Mouse (Mus musculus): ENCODE measurements at regions not wholly inside any gene's neighbourhood (a gene's known extent, or its start where the extent isn't known, plus 50 kb on each side); places are given as distances from the start of the nearest gene placed in this dataset.
A peak's percentile ranks its signal among the peaks of the same experiment; 100 is the strongest.

DNA sequence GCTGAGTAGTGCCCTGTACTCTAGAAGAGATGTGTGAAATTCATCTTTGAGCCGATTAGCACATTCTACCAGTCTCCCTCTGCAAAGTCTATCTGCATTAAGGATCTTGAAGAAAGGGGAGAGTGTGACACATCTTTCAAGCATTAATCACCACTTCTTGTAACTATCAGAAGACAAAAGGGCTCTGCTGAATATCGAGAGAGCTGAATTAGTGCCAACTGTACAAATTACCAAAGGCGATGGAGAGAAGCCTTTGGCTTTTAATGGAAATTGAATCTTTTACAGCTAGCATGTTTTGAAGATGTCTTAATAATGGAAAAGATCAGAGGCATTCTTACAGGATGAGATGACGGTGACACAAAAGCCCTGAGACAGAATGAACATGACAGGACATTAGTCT, 97.2 kb upstream of the Pam start:
- DNase-seq (ENCODE audit: low spot score): no peak

DNA sequence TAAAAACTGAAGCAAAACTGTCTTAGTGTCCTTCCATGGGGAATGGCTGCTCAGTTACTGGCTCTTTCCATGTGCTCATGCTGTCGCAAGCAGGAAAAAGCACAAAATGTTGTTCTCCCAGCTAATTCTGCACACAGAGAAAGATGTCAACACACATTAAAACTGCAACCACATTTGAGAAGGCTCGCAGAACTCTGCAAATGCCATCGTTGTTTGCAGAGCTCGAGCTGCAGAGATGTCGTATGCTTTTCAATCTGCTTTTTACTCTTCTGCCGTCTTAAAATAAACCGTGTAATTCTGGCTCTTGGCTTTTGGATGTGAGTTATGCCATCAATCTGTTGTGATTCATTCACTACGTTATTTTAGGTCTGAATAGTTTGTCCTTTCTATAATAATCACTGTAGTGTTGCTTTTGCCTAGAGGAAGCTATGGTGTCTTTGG, 96.6 kb upstream of the Pam start:
- DNase-seq (ENCODE audit: low spot score): no peak

GRCm38 (mm10) chr1:98191331-98191730, 95.9 kb upstream of the Pam start:
- no peak for DNase-seq (ENCODE audit: low spot score)

- no peak for DNase-seq (ENCODE audit: low spot score)
Measured at GRCm38 (mm10) chr1:98190741-98191140, 95.3 kb upstream of the Pam start.

GRCm38 (mm10) chr1:98189991-98190471, 94.6 kb upstream of the Pam start:
- DNase-seq (ENCODE audit: low spot score): peak; percentile 85

DNA sequence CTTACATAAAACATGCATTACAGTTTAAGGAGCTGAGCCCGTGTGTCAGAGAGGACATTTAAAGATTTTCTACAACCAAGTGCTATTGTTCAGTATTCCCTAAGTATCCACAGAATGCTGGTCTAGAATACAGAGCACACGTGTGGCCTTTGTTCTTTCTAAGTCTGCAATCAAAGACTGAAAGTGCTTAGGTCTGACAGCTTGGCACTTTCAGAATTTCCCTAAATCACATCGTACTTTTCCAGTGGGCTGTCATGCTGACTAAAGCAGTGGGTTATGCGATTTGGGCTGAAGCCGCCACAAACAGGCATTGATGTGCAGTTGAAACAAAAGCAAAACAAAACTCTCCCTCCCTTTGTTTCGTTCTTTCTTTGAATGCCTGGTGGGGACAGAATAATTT, 84.9 kb upstream of the Pam start:
- DNase-seq (ENCODE audit: low spot score): no peak

- DNase-seq (ENCODE audit: low spot score): peak; percentile 73
Measured at GRCm38 (mm10) chr1:98179030-98179429, 83.6 kb upstream of the Pam start.

- no peak for DNase-seq (ENCODE audit: low spot score)
Measured at GRCm38 (mm10) chr1:98174811-98175132, 79.3 kb upstream of the Pam start.

DNA sequence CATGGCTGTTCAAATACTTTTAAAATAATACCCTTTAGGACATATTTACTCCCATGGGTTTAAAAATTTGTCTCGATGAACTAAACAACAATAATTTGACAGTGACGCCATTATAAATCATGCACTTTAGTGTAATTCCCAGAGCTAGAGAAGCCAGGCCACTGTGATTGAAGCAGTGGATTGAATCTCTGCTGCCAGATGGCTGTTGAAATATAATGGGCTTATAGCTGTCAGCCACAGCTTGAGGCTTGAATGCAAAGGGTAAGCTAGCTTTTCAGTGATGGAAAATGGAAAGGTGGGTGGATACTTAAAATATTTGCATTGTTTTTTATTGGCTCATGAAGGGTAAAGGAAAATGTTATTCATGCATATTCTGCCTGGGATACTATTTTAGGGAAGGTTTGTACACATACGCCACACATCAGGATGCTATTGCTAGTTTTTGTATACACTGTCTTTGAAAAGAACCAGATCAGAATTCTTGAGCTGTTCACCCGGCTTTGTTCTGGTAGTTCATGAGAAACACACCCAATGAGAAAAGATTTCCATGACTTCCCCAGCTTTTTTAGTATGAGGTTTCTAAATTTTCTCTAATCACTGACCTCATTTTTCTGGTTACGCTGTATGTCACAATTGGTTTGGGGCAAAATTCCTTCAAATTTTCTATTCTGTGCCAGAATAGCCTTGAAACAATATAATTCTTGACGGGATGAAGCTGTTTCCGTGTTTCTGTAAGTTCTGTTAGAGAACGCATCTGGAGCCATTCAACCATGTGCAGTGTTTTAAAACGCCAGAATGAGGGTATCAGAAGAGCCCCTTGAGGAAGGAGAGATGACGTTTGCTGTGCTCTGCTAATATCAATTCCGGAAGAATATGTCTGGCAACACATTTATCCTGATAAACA, 78.7 kb upstream of the Pam start:
- no peak for DNase-seq (ENCODE audit: low spot score)

DNA sequence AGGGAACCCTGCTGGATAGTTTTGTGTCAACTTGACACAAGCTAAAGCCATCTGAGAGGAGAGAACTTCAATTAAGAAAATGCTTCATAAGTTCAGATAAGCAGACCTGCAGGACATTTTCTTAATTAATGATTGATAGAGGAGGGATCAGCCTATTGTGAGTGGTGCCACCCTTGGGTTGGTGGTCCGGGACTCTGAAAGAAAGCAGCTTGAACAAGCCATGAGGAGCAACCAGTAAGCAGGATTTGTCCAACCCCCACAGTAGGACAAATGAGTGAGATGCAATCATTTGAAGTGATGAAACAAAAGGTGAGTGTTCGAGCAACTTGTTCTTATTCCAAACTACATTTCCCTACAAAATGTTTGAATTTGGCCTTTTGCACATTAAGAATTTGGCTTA, 78.0 kb upstream of the Pam start:
- no peak for DNase-seq (ENCODE audit: low spot score)

- no peak for DNase-seq (ENCODE audit: low spot score)
Measured at GRCm38 (mm10) chr1:98171291-98171690, 75.8 kb upstream of the Pam start.

- DNase-seq (ENCODE audit: low spot score): no peak
Measured at GRCm38 (mm10) chr1:98169352-98169751, 73.9 kb upstream of the Pam start.

GRCm38 (mm10) chr1:98167800-98168199, 72.4 kb upstream of the Pam start:
- DNase-seq (ENCODE audit: low spot score): no peak

DNA sequence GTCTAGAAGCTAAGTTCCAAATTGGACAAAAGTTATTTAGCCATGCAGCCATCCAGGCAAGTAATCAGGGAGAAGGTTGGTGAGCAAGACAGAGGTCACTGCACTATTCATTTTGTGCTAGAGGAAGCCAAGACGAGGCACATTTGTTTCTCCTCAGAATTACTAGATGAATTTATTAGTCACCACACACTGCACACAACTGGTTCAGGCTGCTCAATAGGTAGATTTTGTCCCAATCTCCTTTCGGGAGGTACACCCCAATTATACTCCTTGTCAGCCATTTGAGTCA, 67.1 kb upstream of the Pam start:
- DNase-seq (ENCODE audit: low spot score): no peak

GRCm38 (mm10) chr1:98161882-98162638, 66.6 kb upstream of the Pam start:
- DNase-seq (ENCODE audit: low spot score): no peak

DNA sequence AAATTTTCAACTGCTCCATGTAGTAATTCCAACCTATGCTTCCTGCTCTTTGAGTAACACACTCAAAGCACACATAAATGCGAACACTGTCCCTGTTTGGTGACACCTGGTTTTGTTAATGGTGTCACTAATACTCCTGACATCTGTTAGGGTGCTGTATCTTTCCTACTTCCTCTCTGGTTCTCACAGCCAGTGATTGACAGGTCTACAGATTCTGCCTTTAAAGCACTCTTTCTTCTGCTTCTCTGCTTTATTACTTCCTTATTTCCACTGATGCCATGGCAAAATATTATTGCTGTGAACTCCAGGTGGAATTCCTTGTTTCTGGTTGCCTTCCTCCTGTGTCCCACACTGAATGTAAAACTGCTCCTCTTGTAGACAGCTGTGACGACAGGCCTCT, 63.5 kb upstream of the Pam start:
- no peak for DNase-seq (ENCODE audit: low spot score)

DNA sequence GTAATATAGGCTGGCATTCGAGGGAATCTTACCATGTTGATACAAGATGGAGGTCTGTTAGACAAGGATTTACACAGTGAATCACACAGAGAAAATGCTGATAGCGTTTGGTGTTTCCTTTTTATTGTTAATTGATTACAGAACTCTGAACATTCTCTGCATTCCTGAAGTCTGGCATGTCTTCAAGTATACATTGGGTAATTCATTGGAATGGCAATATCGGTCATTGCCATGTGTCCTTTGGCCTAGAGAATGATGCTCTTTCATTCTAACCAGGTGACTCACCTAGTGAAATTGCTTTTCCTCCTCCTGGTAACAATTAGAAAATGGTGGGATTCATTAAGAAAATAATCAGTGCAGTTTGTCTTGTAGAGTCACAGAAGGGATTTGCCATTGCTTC, 51.9 kb upstream of the Pam start:
- no peak for DNase-seq (ENCODE audit: low spot score)

Measured in embryo, embryonic 10 days (tissue).